Comparison of ENCODE assay signal across 8 mouse cellular contexts in genomic region chr4:148859906-148860491, GRCm38 (mm10). TPM values are rescaled to one million over a fixed set of nuclear protein-coding genes. Genes with fewer than 3 reads are reported as not detected.
A peak's percentile ranks its signal among the peaks of the same experiment; 100 is the strongest.
DNase-seq lines count a peak whose midpoint lies in the region; ATAC-seq lines count a peak whose summit lies in the region.

No protein-coding gene starts in this region.

- peak overlapping the region; percentile 16 for H3K4me3 ChIP-seq in hindbrain, embryonic 14.5 days (replicated peaks; ENCODE audit: low read length)
- H3K4me3 ChIP-seq in neural tube, embryonic 11.5 days (ENCODE audit: low read depth, low read length), result peak overlapping the region; percentile 18; the same call in 1 of the 2 replicates

- DNase-seq in layer of hippocampus, postnatal 10 days (ENCODE audit: low spot score in 2 of 2), result peak; percentile 38 to 52
- no peak for DNase-seq in layer of hippocampus, adult 8-10 months (ENCODE audit: low spot score in 2 of 2)
- DNase-seq in embryo, embryonic 9.5 days (ENCODE audit: extremely low spot score), result peak; percentile 65
- DNase-seq in hindbrain, embryonic 14.5 days (ENCODE audit: low spot score), result peak; percentile 79
- peak; percentile 79 for DNase-seq in neural tube, embryonic 11.5 days (ENCODE audit: low spot score)
- DNase-seq in spleen, adult 12 weeks (ENCODE audit: low spot score), result no peak
- no peak for DNase-seq in adipocyte (ENCODE audit: low spot score)

- ATAC-seq in hindbrain, embryonic 14.5 days (ENCODE audit: low FRiP score), result peak; percentile 68
- ATAC-seq in neural tube, embryonic 11.5 days (ENCODE audit: insufficient read depth, low FRiP score, low TSS enrichment), result peak; percentile 71
- no peak for ATAC-seq in granulocyte monocyte progenitor cell, adult 5-6 weeks (replicated peaks; ENCODE audit: poor library complexity, severe bottlenecking)

- no peaks in the 10 kb centered on the region for H3K36me3 ChIP-seq in hindbrain, embryonic 14.5 days (replicated peaks; ENCODE audit: control insufficient read depth, insufficient read depth)
- no peaks in the 10 kb centered on the region for H3K36me3 ChIP-seq in neural tube, embryonic 11.5 days (ENCODE audit: control insufficient read depth, insufficient read depth, low read length)

- WGBS in hindbrain, embryonic 14.5 days, result under 1% methylated on average over 27 of the region's 27 CpGs
- WGBS in neural tube, embryonic 11.5 days, result under 1% methylated on average over 27 of the region's 27 CpGs

- H3K9me3 ChIP-seq in hindbrain, embryonic 14.5 days (ENCODE audit: control insufficient read depth, low read length), result no peaks in the 10 kb centered on the region
- H3K9me3 ChIP-seq in neural tube, embryonic 11.5 days (ENCODE audit: control insufficient read depth, low read length), result no peaks in the 10 kb centered on the region

- peak overlapping the region; percentile 47 for H3K4me2 ChIP-seq in hindbrain, embryonic 14.5 days (replicated peaks)
- H3K4me2 ChIP-seq in neural tube, embryonic 11.5 days (ENCODE audit: low read depth), result peak overlapping the region; percentile 39

- peak overlapping the region; percentile 7; the same call in 1 of the 2 replicates for H3K9ac ChIP-seq in hindbrain, embryonic 14.5 days
- no peak overlapping the region for H3K9ac ChIP-seq in neural tube, embryonic 11.5 days (ENCODE audit: low read length)

- peaks cover 38% of the 10 kb centered on the region for H3K4me1 ChIP-seq in hindbrain, embryonic 14.5 days (replicated peaks; ENCODE audit: control insufficient read depth, insufficient read depth, low read length)
- H3K4me1 ChIP-seq in neural tube, embryonic 11.5 days (ENCODE audit: control insufficient read depth, insufficient read depth, low read length), result peaks cover 22% of the 10 kb centered on the region

- peak overlapping the region; percentile 75 for H3K27ac ChIP-seq in hindbrain, embryonic 14.5 days
- no peak overlapping the region; the same call in 1 of the 2 replicates for H3K27ac ChIP-seq in neural tube, embryonic 11.5 days (ENCODE audit: low read depth, low read length)

- peaks cover 53% of the 10 kb centered on the region for H3K27me3 ChIP-seq in hindbrain, embryonic 14.5 days (ENCODE audit: control insufficient read depth, insufficient read depth, low read length)
- peaks cover 54% of the 10 kb centered on the region for H3K27me3 ChIP-seq in neural tube, embryonic 11.5 days (ENCODE audit: control insufficient read depth, insufficient read depth, low read length)

RNA-seq across cellular contexts. Expression of gene Casz1, which starts 55.8 kb away (rescaled TPM):
- 1 to 10 TPM; 1.1 to 1.3 TPM for total RNA-seq in layer of hippocampus, postnatal 10 days (2021)
- under 1 TPM; 0.61 to 0.80 (median 0.63) TPM for total RNA-seq in layer of hippocampus, adult 8-10 months (2022)
- 6.6 and 7.1 TPM in 2 replicates for polyA plus RNA-seq in hindbrain, embryonic 14.5 days (2014; fragmentation: Nextera tagmentation; extraction: Ambion mirVana)
- polyA plus RNA-seq in neural tube, embryonic 11.5 days (2014; fragmentation: Nextera tagmentation; extraction: Ambion mirVana), result 4.9 and 7.3 TPM in 2 replicates
- 6.3 and 8.3 TPM in 2 replicates for total RNA-seq in granulocyte monocyte progenitor cell, adult 5-6 weeks (2014; fragmentation: Nextera tagmentation)
- 2.8 and 3.1 TPM in 2 replicates for total RNA-seq in granulocyte monocyte progenitor cell, adult 5-6 weeks (2017)

Comparison
In these comparisons a context has a peak if more than half of its experiments do, and no peak if none do; other contexts are left out.
1. DNase-seq: peak in layer of hippocampus, postnatal 10 days (2 of 2), embryo, embryonic 9.5 days (single experiment), hindbrain, embryonic 14.5 days (single experiment) and neural tube, embryonic 11.5 days (single experiment); none in layer of hippocampus, adult 8-10 months (0 of 2), spleen, adult 12 weeks (single experiment) and adipocyte (single experiment).